Mouse (Mus musculus) liver (tissue): ENCODE results near the gene Gm47283.
"Not testable (repeated sequence)": the region's sequence is repeated elsewhere in the genome, so short reads cannot be mapped to it uniquely, and the experiment has no call there.

Experiments
- DNase-seq: peaks from one replicate; pipeline ENCODE4 v3.0.0-alpha.2; 2020; ENCODE audit warnings: mixed read lengths

Gene Gm47283

DNA sequence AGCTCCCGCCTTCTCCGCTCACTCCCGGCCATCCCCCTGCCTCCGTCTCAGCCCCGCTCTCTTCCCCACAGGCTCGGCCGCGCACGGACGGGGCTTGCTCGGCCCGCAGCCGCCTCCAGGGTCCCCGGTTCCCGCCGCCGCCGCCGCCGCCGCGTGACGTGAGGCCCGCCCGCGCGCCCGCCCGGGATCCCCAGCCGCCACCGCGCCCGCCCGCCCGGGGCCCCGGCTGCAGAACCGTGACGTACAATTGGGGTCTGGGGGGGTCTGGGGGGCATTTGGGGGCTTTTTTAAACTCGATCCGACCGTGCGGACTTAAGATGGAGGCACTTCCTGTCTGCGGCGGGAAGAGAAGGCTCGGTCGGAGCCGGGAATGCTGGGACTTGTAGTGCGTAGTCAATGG lies at the start of gene Gm47283:
Gene Gm47283 (plus strand): TSS at position 301 of the 400 bp plus-strand sequence.
- not testable (repeated sequence) for DNase-seq

DNA sequence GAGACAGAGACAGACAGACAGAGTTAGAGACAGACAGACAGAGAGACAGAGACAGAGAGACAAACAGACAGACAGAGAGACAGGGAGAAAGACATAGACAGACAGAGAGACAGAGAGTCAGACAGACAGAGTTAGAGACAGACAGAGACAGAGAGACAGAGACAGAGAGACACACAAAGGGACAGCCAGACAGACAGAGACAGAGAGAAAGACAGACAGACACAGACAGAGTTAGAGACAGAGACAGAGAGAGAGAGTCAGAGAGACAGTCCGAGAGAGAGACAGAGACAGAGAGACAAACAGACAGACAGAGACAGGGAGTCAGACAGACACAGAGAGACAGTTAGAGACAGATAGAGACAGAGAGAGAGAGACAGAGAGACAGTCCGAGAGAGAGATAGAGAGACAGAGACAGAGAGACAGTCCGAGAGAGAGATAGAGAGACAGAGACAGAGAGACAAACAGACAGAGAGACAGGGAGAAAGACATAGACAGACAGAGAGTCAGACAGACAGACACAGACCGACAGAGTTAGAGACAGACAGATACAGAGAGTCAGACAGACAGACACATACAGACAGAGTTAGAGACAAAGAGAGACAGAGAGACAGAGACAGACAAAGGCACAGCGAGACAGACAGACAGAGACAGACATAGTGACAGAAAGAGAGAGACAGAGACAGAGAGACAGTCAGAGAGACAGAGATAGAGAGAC lies 49.2 kb upstream of the Gm47283 start:
- DNase-seq = not testable (repeated sequence)

DNA sequence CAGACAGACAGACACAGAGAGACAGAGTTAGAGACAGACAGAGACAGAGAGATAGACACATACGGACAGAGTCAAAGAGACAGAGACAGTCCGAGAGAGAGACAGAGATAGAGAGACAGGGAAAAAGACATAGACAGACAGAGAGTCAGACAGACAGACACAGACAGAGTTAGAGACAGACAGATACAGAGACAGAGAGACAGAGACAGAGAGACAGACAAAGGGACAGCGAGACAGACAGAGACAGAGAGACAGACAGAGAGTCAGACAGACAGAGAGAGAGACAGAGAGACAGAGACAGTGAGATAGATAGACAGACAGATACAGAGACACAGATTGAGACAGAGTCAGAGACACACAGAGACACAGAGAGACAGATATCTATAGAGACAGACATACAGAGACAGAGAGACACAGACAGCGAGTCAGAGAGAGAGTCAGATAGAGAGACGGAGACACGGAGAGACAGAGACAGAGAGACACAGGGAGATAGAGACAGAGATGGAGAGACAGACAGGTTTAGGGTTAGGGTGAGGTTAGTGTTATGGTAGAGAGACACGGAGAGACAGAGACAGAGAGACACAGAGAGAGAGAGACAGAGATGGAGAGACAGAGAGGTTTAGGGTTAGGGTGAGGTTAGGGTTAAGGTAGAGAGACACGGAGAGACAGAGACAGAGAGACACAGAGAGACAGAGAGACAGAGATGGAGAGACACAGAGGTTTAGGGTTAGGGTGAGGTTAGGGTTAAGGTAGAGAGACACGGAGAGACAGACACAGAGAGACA lies 48.1 kb upstream of the Gm47283 start:
- not testable (repeated sequence) for DNase-seq

DNA sequence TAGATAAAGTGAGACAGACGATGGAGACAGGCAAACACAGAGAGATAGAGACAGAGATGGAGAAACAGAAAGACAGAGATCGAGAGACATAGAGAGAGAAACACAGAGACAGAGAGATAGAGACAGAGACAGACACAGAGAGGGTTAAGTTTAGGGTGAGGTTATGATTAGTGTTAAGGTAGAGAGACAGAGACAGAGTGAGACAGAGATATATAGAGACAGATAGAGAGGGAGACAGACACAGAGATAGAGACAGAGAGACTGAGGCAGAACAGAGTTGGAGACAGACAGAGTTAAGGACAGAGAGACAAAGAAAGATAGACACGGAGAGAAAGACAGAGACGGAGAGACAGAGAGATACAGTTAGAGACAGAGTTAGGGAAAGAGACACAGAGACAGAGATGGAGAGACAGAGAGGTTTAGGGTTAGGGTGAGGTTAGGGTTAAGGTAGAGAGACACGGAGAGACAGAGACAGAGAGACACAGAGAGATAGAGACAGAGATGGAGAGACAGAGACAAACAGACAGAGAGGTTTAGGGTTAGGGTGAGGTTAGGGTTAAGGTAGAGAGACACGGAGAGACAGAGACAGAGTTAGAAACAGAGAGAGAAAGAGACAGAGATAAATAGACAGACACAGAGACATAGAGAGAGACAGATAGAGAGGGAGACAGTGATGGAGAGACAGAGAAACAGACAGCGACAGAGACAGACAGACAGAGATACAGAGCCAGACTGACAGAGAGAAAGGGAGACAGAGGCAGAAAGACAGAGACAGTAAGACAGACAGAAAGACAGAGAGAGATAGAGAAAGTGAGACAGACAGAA lies 46.7 kb upstream of the Gm47283 start:
- no peak for DNase-seq

DNA sequence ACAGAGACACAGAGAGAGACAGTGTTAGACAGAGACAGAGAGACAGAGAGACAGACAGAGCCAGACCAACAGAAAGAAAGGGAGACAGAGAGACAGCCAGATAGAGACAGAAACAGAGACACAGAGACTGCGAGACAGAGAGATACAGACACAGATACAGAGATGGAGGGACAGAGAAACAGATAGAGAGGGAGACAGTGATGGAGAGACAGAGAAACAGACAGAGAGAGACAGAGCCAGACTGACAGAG lies 46.2 kb upstream of the Gm47283 start:
- no peak for DNase-seq

DNA sequence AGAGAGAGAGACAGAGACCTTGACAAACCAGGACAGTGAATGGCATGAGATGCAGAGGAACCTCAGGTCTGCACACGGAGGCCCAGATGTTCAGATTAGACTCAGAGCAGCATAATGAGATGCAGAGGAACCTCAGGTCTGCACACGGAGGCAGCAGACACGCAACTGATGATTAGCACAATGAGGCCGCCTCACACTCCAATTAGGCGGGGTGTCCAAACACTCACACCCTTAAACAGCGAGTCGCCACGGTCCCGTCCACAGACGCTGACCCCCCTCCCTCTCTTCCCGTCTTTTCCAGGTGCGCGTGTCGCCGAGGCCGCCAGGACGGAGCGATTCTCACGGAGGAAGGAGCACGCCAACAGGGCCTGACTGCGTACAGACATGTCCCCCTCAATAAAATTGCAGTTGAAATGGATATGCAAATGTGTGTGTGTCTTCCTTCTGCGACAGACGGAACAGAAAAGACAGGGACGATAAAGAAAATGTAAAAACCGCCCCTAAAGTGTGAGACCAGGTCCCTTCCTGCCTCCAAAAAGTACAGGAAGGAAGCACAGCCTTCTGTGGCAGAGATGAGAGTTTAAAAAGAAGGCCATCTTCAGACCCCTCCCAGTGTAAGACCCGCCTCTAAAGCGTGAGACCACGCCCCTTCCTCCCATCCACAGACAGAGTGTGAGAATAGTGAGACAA lies 45.6 kb upstream of the Gm47283 start:
- DNase-seq = peak; percentile 50

DNA sequence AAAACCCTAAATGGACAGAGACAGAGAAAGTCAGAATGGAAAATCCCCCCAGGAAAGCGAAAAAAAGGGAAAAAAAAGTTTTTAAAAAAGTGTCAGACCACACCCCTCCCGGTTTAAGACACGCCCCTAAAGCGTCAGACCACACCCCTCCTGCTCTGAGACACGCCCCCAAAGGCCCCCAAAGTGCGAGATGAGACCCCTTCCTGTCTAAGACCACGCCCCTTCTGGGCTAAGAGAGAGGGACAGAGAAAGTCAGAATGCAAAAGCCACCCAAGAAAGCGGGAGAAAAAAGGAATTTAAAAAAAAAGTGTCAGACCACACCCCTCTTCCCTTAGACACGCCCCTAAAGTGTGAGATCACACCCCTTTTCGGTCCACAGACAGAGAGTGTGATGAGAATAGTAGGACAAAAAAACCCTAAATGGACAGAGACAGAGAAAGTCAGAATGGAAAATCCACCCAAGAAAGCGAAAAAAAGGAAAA lies 45.0 kb upstream of the Gm47283 start:
- peak; percentile 16 for DNase-seq

DNA sequence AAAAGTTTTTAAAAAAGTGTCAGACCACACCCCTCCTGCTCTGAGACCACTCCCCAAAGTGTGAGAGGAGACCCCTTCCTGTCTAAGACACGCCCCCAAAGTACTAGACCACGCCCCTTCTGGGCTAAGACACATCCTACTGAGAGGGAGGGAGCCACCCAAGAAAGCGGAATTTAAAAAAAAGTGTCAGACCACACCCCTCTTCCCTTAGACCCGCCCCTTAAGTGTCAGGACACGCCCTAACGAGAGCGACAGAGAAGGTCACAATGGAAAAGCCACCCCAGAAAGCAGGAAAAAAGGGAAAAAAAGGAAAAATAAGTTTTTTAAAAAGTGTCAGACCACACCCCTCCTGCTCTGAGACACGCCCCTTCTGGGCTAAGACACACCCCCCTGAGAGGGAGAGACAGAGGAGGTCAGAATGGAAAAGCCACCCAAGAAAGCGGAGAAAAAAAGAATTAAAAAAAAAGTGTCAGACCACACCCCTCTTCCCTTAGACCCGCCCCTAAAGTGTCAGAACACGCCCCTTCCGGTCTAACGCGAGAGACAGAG lies 44.5 kb upstream of the Gm47283 start:
- DNase-seq = peak; percentile 56

DNA sequence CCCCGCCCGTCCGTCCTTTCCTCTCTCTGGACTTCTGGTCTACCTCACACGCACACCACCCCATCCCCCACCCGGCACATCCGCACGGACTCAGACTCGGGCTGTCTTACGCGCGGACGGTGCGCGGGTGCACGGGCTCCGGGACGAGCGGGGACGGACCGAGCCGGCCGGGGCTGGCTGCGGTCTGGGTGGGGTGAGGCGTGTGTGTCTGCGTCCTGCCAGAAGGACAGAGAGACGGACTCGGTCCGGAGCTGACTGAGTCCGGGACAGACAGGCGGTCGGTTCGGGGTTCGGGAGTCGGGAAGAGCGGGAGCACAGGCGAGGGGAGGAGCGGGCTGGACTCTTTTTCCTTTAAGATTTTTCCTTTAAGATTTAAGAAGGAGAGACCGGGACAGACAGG lies 43.5 kb upstream of the Gm47283 start:
- peak; percentile 60 for DNase-seq

DNA sequence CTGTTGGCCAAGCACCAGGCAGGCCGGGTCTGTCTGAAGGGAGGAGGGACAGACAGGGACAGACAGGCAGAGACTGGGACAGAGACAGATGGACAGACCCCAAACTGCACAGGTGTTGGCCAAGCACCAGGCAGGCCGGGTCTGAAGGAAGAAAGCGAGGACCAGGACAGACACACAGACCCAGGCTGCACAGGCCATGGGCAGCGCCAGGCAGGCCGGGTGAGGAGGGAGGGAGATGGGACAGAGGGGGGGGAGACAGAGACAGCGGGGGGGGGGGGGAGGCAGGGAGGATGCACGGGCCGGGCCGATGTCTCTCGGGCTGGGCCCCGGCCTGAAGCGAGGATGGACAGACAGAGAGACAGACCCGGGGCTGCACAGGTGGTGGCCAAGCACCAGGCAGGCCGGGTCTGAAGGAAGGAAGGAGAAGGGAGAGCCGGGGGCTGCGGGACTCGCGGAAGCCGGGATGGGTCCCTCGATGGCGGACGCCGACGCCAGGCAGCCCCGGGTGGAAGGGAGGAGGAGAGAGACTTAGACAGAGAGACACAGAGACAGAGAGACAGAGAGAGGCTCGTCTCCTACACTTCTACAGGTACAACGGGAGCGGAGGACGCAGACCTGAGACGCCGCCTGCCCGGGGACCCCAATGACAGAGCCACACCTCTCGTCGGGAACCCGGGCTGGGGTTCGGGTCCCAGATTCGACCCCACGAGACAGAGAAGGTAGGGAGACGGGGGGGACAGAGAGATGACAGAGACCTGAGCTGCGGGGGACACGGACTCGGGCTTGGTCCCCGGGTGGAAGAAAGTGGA lies 42.9 kb upstream of the Gm47283 start:
- DNase-seq = peak; percentile 51

DNA sequence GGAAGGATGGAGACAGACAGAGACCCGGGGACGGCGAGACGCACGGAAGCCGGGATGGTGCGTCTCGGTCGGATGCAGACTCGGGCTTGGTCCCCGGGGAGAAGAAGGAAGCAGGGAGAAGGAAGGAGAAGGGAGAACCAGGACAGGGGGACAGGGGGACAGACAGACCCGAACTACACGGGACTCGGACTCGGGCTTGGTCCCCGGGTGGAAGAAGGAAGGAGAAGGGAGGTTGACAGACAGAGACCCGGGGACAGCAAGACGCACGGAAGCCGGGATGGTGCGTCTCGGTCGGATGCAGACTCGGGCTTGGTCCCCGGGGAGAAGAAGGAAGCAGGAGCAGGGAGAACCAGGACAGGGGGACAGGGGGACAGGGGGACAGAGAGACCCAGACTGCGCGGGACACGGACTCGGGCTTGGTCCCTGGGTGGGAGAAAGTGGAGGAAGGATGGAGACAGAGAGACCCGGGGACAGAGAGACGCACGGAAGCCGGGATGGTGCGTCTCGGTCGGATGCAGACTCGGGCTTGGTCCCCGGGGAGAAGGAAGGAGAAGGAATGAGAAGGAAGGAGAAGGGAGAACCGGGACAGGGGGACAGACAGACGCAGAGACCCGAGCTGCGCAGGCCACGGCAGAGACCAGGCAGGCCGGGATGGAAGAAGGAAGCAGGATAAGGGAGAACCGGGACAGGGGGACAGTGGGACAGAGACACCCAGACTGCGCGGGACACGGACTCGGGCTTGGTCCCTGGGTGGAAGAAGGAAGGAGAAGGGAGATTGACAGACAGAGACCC lies 42.1 kb upstream of the Gm47283 start:
- peak; percentile 41 for DNase-seq

DNA sequence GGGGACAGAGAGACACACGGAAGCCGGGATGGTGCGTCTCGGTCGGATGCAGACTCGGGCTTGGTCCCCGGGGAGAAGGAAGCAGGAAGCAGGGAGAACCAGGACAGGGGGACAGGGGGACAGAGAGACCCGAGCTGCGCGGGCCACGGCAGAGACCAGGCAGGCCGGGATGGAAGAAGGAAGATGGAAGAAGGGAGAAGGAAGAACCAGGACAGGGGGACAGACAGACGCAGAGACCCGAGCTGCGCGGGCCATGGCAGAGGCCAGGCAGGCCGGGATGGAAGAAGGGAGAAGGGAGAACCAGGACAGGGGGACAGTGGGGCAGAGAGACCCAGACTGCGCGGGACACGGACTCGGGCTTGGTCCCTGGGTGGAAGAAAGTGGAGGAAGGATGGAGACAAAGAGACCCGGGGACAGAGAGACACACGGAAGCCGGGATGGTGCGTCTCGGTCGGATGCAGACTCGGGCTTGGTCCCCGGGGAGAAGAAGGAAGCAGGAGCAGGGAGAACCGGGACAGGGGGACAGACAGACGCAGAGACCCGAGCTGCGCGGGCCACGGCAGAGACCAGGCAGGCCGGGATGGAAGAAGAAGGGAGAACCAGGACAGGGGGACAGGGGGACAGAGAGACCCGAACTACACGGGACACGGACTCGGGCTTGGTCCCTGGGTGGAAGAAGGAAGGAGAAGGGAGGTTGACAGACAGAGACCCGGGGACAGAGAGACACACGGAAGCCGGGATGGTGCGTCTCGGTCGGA lies 41.3 kb upstream of the Gm47283 start:
- DNase-seq = peak; percentile 6

DNA sequence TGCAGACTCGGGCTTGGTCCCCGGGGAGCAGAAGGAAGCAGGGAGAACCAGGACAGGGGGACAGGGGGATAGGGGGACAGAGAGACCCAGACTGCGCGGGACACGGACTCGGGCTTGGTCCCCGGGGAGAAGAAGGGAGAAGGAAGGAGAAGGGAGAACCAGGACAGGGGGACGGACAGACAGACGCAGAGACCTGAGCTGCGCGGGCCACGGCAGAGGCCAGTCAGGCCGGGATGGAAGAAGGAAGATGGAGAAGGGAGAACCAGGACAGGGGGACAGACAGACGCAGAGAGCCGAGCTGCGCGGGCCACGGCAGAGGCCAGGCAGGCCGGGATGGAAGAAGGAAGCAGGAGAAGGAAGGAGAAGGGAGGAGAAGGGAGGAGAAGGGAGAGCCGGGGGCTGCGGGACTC lies 40.7 kb upstream of the Gm47283 start:
- no peak for DNase-seq

DNA sequence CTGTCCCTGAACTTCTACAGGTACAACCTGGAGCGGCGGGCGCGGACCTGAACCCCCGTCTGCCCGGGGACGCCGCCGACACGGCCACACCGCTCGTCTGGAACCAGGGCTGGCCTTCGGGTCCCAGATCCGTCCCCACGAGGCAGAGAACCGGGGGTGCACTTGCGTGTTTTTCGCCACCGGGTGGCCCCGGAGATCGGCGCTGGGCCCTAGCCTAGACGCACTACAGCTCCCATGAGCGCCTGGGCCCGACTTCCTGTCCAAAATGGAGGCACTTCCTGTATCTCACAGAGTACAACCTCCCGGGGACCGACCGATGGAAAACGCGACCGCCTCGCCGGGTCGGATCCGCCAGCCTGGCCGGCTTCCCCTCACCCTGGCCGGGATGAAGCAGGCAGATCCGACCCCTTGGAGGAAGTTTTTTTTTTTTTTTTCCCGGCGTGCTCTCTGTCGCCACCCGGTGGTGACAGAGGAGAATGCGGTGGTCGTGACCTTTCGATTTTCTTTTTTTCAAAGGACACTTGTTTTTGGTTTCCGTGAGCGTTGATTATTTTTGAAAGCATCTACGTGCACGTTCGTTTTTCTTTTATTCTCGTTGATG lies 40.1 kb upstream of the Gm47283 start:
- DNase-seq = peak; percentile 76

DNA sequence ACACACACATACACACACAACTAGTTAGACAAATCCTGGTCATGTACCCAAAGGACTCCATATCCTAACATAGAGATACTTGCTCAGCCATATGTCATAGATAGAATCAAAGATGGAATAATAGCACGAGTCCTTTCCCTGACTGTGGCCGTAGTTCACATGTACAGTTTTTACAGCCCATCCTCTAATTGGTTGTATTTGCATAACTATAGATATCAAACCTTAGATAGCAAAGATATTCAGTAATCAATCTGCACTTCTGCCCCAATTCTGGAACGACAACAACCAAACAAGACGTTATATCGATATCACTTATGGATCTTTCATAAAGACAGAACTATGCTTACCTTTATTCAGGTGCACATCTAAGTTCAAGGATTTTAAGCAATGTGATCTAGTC lies 39.3 kb upstream of the Gm47283 start:
- DNase-seq = not testable (repeated sequence)

DNA sequence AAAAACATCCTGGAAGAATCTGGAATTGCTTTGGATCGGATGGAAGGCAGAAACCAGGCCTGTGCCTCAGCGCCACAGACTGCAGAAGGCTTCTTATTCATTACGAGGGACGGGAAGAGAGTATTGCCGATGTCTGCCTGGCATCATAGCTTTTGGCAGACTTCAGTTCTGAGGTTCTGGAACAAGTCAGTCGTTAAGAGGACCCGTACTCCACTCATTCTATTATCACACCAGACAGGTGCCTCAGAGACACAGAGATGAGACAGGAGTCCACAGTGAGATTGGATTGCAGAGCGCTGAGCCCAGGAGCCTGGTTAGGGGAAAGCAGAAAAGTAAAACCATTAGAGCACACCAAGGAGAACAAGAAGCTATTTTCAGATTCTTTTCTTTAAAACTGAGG lies 29.8 kb upstream of the Gm47283 start, which contains the start of gene Gm21860:
Gene Gm21860 (minus strand): TSS at position 101 of the 400 bp plus-strand sequence.
- not testable (repeated sequence) for DNase-seq

DNA sequence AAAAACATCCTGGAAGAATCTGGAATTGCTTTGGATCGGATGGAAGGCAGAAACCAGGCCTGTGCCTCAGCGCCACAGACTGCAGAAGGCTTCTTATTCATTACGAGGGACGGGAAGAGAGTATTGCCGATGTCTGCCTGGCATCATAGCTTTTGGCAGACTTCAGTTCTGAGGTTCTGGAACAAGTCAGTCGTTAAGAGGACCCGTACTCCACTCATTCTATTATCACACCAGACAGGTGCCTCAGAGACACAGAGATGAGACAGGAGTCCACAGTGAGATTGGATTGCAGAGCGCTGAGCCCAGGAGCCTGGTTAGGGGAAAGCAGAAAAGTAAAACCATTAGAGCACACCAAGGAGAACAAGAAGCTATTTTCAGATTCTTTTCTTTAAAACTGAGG lies 54.5 kb downstream of the Gm47283 start, which contains the start of gene Gm21748:
Gene Gm21748 (minus strand): TSS at position 101 of the 400 bp plus-strand sequence.
- not testable (repeated sequence) for DNase-seq
